Mouse (Mus musculus) thymus, adult 2 months (tissue): ENCODE results near the gene Spag9. TPM values are rescaled to one million over a fixed set of nuclear protein-coding genes. Genes with fewer than 3 reads are reported as not detected.

Source experiments
- DNase-seq: peaks from one replicate; pipeline ENCODE4 v3.0.0; 2021
- H3K27ac ChIP-seq: fragments of 200-500 bp; 2 replicates; pipeline ENCODE4 v1.5.1; 2012; ENCODE audit warnings: low read length, control low read depth; ENCODE audit not compliant: control insufficient read depth, insufficient read depth
- H3K27me3 ChIP-seq: fragments of 200-500 bp; 2 replicates; pipeline ENCODE4 v1.6.1; 2012; ENCODE audit warnings: mild to moderate bottlenecking, low read length, moderate library complexity, mixed read lengths; ENCODE audit not compliant: control insufficient read depth, insufficient read depth
- H3K36me3 ChIP-seq: fragments of 200-500 bp; 2 replicates; pipeline ENCODE4 v1.6.1; 2012; ENCODE audit warnings: mild to moderate bottlenecking, low read length, moderate library complexity; ENCODE audit not compliant: control insufficient read depth, insufficient read depth
- H3K4me1 ChIP-seq: fragments of 200-500 bp; replicated peaks from 2 replicates; pipeline ENCODE4 v1.6.1; 2012; ENCODE audit warnings: low read length; ENCODE audit not compliant: control insufficient read depth, insufficient read depth
- H3K4me3 ChIP-seq: fragments of 200-500 bp; 2 replicates; pipeline ENCODE4 v1.5.1; 2012; ENCODE audit warnings: mild to moderate bottlenecking, low read length, control low read depth, moderate library complexity; ENCODE audit not compliant: control insufficient read depth, insufficient read depth
- CTCF ChIP-seq: fragments of 200-500 bp; IDR thresholded peaks from 2 replicates; pipeline ENCODE4 v1.5.1; 2012; ENCODE audit warnings: mild to moderate bottlenecking, control low read depth, low read length, moderate library complexity, borderline replicate concordance; ENCODE audit not compliant: control insufficient read depth, poor library complexity, insufficient read depth; ENCODE audit errors: extremely low read depth
- POLR2A ChIP-seq: fragments of 200-500 bp; IDR thresholded peaks from 2 replicates; pipeline ENCODE4 v1.6.1; 2012; ENCODE audit warnings: mild to moderate bottlenecking, low read length, control low read depth, moderate library complexity; ENCODE audit not compliant: control insufficient read depth, poor library complexity, insufficient read depth; ENCODE audit errors: extremely low read depth
- WGBS: fragments of 180-500 bp; shearing (Covaris S2); methylation state at CpG from one replicate; pipeline ENCODE4 v1.1.7; 2018; 5-methylcytosine and 5-hydroxymethylcytosine counted together
- polyA plus RNA-seq: library from polyadenylated mRNA; depleted of rRNA; stranded (reverse); fragments of >200 nt; gene quantifications from 2 replicates; pipeline ENCODE4 v1.2.3, GENCODE M21; 2012

Spag9 gene
- polyA plus RNA-seq, 1 experiment = 22.0 TPM

- H3K4me3 ChIP-seq = peak within 1 kb of the TSS; percentile 77
- TF ChIP-seq CTCF = peak; percentile 8; the same call in 1 of the 2 replicates
- TF ChIP-seq POLR2A = no peak
- DNase-seq = peak; percentile 97
- peaks cover 19% of the 10 kb centered on the region; the same call in 1 of the 2 replicates for H3K36me3 ChIP-seq
- H3K4me1 ChIP-seq = peaks cover 5% of the 10 kb centered on the region
- H3K27ac ChIP-seq = peak within 1 kb of the TSS; percentile 42
- WGBS = under 1% methylated on average over 40 of the region's 40 CpGs
- H3K27me3 ChIP-seq = no peaks in the 10 kb centered on the region
Measured at GRCm38 (mm10) chr11:93968005-93968847, 27.7 kb upstream of the Spag9 start, which contains the start of the genes Gm20390 and Nme1. TSS of gene Gm20390 (minus strand) at chr11:93968293. TSS of gene Nme1 (minus strand) at chr11:93968521.

GRCm38 (mm10) chr11:93968848-93969128, 27.1 kb upstream of the Spag9 start:
- H3K27ac ChIP-seq = no peak overlapping the region
- peaks cover 5% of the 10 kb centered on the region for H3K4me1 ChIP-seq
- H3K27me3 ChIP-seq = no peaks in the 10 kb centered on the region
- H3K36me3 ChIP-seq = peaks cover 13% of the 10 kb centered on the region; the same call in 1 of the 2 replicates
- DNase-seq = no peak
- WGBS = 48% methylated on average over 6 of the region's 6 CpGs
- no peak overlapping the region for H3K4me3 ChIP-seq
- TF ChIP-seq POLR2A = no peak
- TF ChIP-seq CTCF = no peak

GRCm38 (mm10) chr11:93969171-93969570, 26.7 kb upstream of the Spag9 start:
- TF ChIP-seq CTCF = no peak
- no peak for TF ChIP-seq POLR2A
- Histone ChIP-seq H3K4me3 (no peak overlapping the region), H3K27me3 (no peaks in the 10 kb centered on the region), H3K27ac (no peak overlapping the region), H3K4me1 (peaks cover 5% of the 10 kb centered on the region), H3K36me3 (peaks cover 12% of the 10 kb centered on the region; the same call in 1 of the 2 replicates)
- WGBS = 98% methylated on average over 6 of the region's 6 CpGs
- DNase-seq = no peak

GRCm38 (mm10) chr11:93969799-93970198, 26.1 kb upstream of the Spag9 start:
- Histone ChIP-seq H3K4me3 (no peak overlapping the region), H3K27ac (no peak overlapping the region), H3K4me1 (peaks cover 5% of the 10 kb centered on the region), H3K27me3 (no peaks in the 10 kb centered on the region), H3K36me3 (peaks cover 7% of the 10 kb centered on the region; the same call in 1 of the 2 replicates)
- WGBS = 97% methylated on average over 1 of the region's 1 CpGs
- TF ChIP-seq POLR2A = no peak
- no peak for TF ChIP-seq CTCF
- no peak for DNase-seq

- Histone ChIP-seq H3K36me3 (no peaks in the 10 kb centered on the region), H3K4me3 (no peak overlapping the region), H3K27ac (no peak overlapping the region), H3K27me3 (no peaks in the 10 kb centered on the region), H3K4me1 (no peaks in the 10 kb centered on the region)
- TF ChIP-seq POLR2A (no peak), CTCF (no peak)
- no peak for DNase-seq
- 97% methylated on average over 5 of the region's 5 CpGs for WGBS
Measured at GRCm38 (mm10) chr11:93972951-93973350, 22.9 kb upstream of the Spag9 start.

GRCm38 (mm10) chr11:93979502-93980049, 16.3 kb upstream of the Spag9 start:
- 70% methylated on average over 6 of the region's 6 CpGs for WGBS
- no peak overlapping the region for H3K4me3 ChIP-seq
- no peak overlapping the region for H3K27ac ChIP-seq
- TF ChIP-seq CTCF (no peak), POLR2A (no peak)
- H3K27me3 ChIP-seq = no peaks in the 10 kb centered on the region
- no peaks in the 10 kb centered on the region for H3K4me1 ChIP-seq
- no peaks in the 10 kb centered on the region for H3K36me3 ChIP-seq
- no peak for DNase-seq
